In the genomic region with DNA sequence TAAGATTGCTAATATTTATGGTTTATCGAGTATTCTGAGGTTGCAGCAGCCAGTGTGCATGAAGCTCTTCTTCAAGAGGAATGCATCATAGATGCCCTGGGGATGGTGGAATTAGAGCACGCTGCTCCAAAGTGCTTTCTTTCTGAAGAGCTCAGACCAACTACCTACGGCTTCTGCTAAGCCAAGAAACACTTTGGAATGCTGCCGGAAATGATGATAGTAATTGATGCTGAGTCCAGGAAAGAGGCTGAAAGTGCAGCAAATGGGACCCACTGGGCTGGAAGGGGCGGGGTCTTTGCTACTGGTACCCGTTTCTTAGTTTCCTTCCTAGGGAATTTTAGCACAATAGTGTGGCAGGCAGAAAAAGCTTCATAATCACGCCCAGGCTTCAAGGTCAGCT, we compare ENCODE assay signal across 8 mouse cellular contexts.
DNase-seq lines count a peak whose midpoint lies in the region; ATAC-seq lines count a peak whose summit lies in the region.

No protein-coding gene starts in this region.

- H3K27ac ChIP-seq in heart, embryonic 11.5 days (ENCODE audit: low read depth, low read length) = peak overlapping the region; percentile 25; the same call in 1 of the 2 replicates

- H3K4me2 ChIP-seq in heart, embryonic 11.5 days = no peak overlapping the region

- H3K9ac ChIP-seq in heart, embryonic 11.5 days (ENCODE audit: low read depth, low read length) = no peak overlapping the region

- DNase-seq in adrenal gland, adult (ENCODE audit: inconsistent age in 2 of 2, low spot score in 1 of 2) = peak; percentile 30 to 55
- no peak for DNase-seq in adrenal gland, adult 18-20 months (ENCODE audit: low spot score in 2 of 2)
- peak; percentile 18 for DNase-seq in R1 (ENCODE audit: low read depth, low spot score)
- DNase-seq in kidney, postnatal 36 days = peak; percentile 68 to 77
- no peak for DNase-seq in embryo, embryonic 9.5 days (ENCODE audit: extremely low spot score)
- DNase-seq in right cerebral cortex, postnatal 36 days (ENCODE audit: low spot score in 2 of 2) = no peak
- no peak for DNase-seq in lung, postnatal 4 days

- H3K4me1 ChIP-seq in heart, embryonic 11.5 days (ENCODE audit: control insufficient read depth, insufficient read depth, low read length) = peaks cover 14% of the 10 kb centered on the region

- WGBS in heart, embryonic 11.5 days (ENCODE audit: insufficient replicate concordance) = 78% methylated on average over 7 of the region's 7 CpGs

- no peak for ATAC-seq in heart, embryonic 11.5 days (replicated peaks; ENCODE audit: insufficient number of reproducible peaks, low FRiP score, low TSS enrichment)

- no peak overlapping the region for H3K4me3 ChIP-seq in heart, embryonic 11.5 days (ENCODE audit: low read depth, low read length)

- no peaks in the 10 kb centered on the region for H3K9me3 ChIP-seq in heart, embryonic 11.5 days (replicated peaks; ENCODE audit: control insufficient read depth, low read length)

- no peaks in the 10 kb centered on the region for H3K27me3 ChIP-seq in heart, embryonic 11.5 days (ENCODE audit: control insufficient read depth, insufficient read depth, low read length)

- no peaks in the 10 kb centered on the region; the same call in 1 of the 2 replicates for H3K36me3 ChIP-seq in heart, embryonic 11.5 days (ENCODE audit: control insufficient read depth, insufficient read depth, low read length)

Comparison
In these comparisons a context has a peak if more than half of its experiments do, and no peak if none do; other contexts are left out.
1. DNase-seq: peak in adrenal gland, adult (2 of 2), R1 (single experiment) and kidney, postnatal 36 days (2 of 2); none in adrenal gland, adult 18-20 months (0 of 2), embryo, embryonic 9.5 days (single experiment), right cerebral cortex, postnatal 36 days (0 of 2) and lung, postnatal 4 days (0 of 2).